Mouse (Mus musculus) liver, adult 2 months (tissue): ENCODE measurements around the gene Zfp945.

ENCODE experiments used
- CTCF ChIP-seq: fragments of 200-500 bp; IDR thresholded peaks from 2 replicates; pipeline ENCODE4 v1.5.1; 2011; ENCODE audit warnings: low read depth, low read length, control low read depth
- POLR2A ChIP-seq: fragments of 200-500 bp; IDR thresholded peaks from 2 replicates; pipeline ENCODE4 v1.6.1; 2011; ENCODE audit warnings: low read length, control low read depth; ENCODE audit not compliant: insufficient read depth; ENCODE audit errors: extremely low read depth

GRCm38 (mm10) chr17:22799707-22800106 lies 67.2 kb downstream of the Zfp945 start:
- TF ChIP-seq POLR2A (no peak), CTCF (no peak)
